Mouse (Mus musculus): ENCODE results near the gene AI481877.

AI481877 gene

DNA sequence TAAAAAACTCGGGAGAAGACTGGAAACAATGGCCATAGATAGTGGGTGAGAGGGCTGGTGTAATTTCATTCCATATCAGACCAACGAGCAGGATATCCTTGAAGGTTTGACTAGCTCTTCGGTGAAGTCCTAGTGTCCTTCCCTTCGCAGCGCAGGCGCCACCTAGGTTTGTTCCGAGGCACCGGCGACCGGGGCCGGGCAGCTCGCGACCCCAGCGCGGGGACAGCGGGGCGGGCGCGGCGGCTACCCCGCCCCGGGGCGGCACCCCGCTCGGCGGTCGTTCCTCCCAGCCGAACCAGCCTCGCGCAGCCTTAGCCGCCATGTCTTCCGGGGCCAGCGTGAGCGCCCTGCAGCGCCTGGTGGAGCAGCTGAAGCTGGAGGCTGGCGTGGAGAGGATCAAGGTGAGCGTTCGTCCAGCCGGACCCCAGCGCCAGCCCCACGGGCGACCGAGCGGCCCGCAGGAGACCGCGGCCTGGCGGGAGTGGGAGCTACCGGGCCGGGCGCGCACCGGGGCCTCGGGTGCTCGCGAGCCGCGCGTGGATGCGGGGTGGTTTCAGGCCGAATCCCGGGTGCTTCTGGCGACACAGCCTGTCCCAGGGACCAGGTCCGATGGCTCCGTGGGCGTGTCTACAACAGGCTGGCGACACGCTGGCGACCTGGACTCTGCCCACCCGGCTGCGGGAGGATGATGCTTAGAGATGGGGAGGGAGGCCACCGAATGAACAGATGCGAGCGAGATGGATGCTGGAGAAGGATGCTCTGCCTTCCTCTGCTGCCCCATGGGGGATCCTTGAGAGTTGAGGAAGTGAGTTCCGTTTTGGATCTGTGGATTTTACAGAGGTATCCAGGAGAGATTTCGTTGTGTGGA, 103.6 kb downstream of the AI481877 start, which contains the start of gene Gng10:
Gng10 (plus strand) TSS at position 171 of the 868 bp plus-strand sequence.
- DNase-seq (ENCODE audit: low spot score), result peak; percentile 40

DNA sequence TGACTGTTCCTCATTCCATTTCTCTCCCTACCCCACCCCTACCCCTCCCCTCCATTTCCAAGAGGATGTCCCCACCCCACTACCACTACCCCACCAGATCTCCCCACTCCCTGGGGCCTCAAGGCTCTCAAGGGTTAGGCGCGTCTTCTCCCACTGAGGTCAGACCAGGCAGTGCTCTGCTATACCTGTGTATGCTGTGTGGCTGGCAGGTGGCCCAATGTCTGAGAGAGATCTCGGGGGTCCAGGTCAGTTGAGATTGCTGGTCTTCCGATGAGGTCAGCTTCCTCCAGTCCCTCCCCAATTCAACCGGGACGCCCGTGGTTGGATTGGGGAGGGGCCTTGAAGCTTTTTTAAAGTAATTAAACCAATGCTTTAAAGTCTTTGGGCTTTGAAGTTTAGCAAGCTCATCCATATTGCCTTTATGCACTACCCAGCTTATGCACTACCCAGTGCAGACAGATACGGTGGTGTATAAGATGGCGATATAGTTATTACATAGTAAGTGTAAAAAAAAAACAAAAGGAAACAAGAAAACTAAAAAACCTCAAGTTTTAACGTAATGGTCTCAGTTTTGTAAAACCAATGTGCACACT, 104.4 kb downstream of the AI481877 start:
- DNase-seq (ENCODE audit: low spot score), result no peak

GRCm38 (mm10) chr4:59016922-59017321, 121.9 kb downstream of the AI481877 start:
- DNase-seq (ENCODE audit: low spot score), result no peak

- DNase-seq (ENCODE audit: low spot score), result no peak
Observed at GRCm38 (mm10) chr4:59015181-59015580, 123.6 kb downstream of the AI481877 start.

DNA sequence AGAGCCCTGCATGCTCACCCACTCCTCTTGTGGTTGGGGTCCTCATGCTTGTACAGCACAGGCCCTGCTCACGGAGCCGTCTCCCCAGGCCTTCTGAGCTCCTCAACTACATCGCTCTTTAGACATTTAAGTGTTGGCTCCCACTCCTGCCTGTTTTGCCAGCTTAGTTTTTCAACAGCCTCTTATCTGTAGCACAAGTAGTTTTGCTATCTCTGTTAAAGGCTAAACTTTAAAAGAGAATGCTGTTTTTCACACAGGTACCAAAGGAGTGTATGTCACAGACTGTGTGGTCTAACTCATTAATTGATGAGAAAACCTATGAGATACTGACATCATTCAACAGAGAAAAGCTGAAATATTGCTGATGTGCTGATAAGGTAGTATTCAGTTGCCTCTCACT, 127.3 kb downstream of the AI481877 start:
- no peak for DNase-seq (ENCODE audit: low spot score)

- no peak for DNase-seq (ENCODE audit: low spot score)
Observed at GRCm38 (mm10) chr4:59009696-59010095, 129.1 kb downstream of the AI481877 start.

GRCm38 (mm10) chr4:59009186-59009585, 129.6 kb downstream of the AI481877 start:
- no peak for DNase-seq (ENCODE audit: low spot score)

DNA sequence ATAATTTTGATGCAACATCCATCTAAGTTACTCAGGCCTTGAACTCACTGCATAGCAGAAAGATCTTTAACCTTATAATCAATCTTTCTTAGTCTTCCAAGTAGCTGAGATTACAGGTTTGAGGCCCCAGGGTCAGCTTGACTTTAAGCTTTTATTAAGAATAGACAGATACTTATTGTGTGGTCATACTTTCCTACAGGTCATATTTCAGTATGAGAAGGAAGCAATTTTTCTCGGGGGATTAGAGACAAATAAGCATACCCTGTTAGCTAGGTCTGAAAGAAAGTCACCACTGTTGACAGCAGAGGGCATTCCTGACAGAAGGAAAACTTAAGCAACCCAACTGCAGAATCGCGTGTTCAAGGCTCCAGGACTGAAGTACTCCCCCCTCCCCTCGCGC, 130.8 kb downstream of the AI481877 start:
- DNase-seq (ENCODE audit: low spot score), result no peak

DNA sequence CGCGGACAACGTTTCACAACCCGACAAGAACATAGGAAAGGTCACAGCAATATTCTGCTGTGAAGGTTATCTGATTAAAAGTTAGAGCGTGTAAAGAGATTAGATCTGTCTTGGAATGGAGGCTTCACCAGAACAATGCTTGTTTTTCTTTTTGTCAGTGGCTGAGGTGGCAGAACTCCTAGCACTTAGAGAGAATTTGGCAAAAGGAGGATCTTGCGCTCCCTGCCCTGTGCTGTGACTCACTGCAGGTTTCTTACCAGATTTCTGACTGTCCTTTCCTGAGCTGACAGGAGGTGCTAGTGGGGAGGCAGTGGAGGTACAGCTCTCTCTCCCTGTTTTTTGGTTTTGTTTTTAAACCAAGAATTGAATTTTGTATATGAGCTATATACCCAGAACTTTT, 131.8 kb downstream of the AI481877 start:
- no peak for DNase-seq (ENCODE audit: low spot score)

DNA sequence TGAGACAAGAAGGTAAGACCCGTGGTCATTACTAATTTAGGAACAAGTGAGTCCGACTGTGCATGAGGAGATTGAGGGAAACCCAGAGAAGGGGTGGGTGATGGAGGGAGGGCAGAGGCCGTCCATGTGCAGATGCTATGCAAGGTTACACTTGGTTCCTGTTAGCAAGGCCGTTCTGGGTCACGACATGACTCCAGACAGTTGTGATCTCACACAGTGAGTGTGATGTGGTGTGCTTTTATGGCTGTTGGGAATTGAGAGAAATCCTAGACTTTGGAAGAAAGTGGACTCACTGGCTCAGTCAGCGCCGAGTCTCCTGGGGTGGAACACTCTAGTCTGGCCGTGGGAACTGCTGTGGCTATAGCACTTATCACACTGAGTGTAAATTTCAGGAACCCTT, 132.6 kb downstream of the AI481877 start:
- DNase-seq (ENCODE audit: low spot score), result no peak

DNA sequence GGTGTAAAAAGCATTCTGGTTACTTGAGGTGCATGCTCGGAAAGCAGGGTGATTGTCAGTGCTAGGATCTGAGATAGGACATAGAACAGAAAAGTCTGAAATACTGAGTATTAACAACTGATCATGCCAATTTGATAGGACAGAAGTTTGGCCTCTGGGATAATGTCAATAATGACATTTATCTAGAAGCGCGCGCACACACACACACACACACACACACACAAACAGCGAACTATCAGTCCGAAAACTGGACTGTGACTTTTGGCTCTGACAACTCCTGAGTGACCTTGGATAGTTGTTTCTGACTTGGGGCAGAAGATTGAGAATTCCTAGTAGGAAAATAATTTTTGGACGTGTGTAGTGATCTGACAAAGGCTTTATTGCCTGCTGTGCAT, 135.0 kb downstream of the AI481877 start:
- no peak for DNase-seq (ENCODE audit: low spot score)

DNA sequence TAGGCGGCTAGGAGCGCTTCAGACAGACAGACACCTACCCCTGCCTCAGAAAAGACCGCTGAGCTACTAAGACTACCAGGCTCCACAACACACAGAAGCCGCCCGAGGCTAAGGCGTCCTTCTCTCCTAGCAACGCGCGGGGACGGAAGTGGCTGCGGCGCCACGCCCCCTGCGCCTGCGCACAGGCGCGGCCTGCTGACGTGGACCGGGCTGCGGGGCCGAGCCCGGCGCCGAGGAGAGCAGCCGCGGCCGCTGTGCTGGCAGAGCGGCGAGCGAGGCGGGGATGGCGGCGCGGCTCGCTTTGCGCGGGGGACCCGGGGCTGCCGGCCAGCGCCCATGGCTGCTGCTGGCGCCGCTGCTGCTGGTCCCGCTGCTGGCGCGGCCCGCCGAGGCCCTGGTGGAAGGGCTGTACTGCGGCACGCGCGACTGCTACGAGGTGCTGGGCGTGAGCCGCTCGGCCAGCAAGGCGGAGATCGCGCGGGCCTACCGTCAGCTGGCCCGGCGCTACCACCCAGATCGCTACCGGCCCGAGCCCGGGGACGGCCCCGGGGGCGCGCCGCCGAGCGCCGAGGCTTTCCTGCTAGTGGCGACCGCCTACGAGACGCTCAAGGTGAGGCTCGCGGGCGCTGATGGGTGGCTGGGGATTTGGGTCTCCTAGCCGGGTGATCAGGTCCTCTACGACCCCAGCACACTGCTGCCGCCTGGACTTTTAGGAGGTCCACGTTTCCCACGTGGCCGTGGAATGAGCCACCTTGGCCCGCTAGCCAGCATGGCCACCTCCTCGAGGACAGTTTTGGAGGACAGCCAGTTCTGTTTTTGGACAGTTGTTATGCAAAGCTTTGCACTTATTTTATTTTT, 135.6 kb downstream of the AI481877 start, which contains the start of gene Gm20503:
Gm20503 (plus strand) TSS at position 263 of the 858 bp plus-strand sequence.
- DNase-seq (ENCODE audit: low spot score), result peak; percentile 86

DNA sequence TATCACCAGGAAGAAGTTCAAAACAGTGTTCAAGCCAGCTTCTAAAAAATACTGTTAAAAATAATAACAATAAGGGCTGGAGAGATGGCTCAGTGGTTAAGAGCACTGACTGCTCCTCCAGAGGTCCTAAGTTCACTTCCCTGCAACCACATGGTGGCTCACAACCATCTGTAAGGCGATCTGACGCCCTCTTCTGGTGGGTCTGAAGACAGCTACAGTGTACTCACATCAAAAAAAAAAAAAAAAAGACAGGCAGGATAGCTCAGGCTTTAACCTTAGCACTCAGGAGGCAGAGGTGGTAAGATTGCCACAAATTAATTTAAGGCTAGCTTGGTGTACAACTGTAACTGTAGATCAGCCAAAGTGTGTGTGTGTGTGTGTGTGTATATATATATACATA, 138.2 kb downstream of the AI481877 start:
- no peak for DNase-seq (ENCODE audit: low spot score)

- peak; percentile 59 for DNase-seq (ENCODE audit: low spot score)
Observed at GRCm38 (mm10) chr4:58999686-59000085, 139.1 kb downstream of the AI481877 start.

- DNase-seq (ENCODE audit: low spot score), result no peak
Observed at GRCm38 (mm10) chr4:58998688-58999087, 140.1 kb downstream of the AI481877 start.

DNA sequence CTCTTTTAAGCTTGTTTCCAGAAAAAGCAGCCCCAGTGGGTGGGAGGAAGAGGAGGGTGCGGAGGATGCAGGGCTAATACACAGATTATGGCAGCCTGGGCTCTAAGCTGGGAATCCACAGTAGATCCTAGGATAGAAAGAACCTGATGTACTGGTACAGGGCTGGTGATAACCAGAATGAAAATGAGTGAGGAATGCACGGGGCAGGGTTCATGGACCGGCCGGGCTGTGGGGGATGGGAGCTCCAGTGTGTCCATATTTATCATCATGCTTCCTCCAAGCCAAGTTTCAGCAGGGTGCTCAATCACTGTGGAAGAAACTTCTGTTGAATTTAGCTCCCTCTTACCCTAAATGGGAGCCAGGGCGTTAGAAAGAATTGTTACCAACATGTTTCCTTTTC, 141.7 kb downstream of the AI481877 start:
- no peak for DNase-seq (ENCODE audit: low spot score)

DNA sequence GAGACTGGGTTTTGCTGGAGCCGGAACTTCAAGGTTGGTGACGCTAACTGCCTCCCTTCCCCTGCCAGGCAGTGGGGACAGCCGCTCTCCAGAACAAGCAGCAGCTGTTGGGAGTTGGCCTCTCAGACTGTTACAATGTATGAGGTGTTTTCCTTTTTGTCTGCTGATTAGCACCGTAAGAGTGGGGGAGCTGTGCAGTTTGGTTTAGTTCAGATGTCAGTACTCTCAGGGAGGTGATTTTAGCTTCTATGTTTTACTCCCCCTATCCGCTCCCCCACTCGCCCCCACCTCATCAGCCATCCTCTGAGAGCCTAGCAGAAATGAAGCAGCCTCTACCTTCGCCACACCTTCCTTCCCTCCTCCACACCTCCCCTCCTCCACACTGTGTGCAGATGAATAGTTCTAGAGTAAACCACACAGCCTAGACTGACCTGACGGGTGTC, 143.5 kb downstream of the AI481877 start:
- DNase-seq (ENCODE audit: low spot score), result no peak

DNA sequence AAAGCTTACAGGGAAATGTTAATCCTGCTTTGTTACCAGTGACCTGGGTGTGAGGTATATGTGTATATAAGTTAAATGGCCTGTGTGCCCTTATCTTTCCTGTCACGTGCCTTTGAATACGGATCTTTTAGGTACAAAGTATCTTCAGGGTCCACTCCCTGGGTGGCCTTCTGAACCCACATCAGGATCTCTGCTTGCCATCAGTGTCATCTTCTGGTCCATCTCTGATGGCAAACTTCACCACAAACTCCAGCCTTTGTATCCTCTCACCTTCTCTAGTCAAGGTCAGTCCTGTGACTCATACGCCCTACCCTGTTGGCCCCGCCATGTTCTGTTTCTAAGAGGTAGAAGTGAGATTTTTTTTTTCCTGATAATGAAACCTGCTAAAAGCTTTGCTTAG, 144.0 kb downstream of the AI481877 start, which contains the start of gene Dnajc25:
Dnajc25 (plus strand) TSS at position 301 of the 400 bp plus-strand sequence.
- no peak for DNase-seq (ENCODE audit: low spot score)
